Mouse (Mus musculus): ENCODE results near the gene Zfp771. TPM values are rescaled to one million over a fixed set of nuclear protein-coding genes. Genes with fewer than 3 reads are reported as not detected.

The Zfp771 gene
- total RNA-seq, 2 experiments from 2014 or later, result 55.3 to 55.5 TPM

GRCm38 (mm10) chr7:127273925-127274789, 30.1 kb downstream of the Zfp771 start, which contains the start of gene Sephs2:
Gene Sephs2 (minus strand): TSS chr7:127274055.
- peak; percentile 96 to 98 for DNase-seq (ENCODE audit: low spot score in 2 of 2)
- intact Hi-C loops (cut with DNase I), result no loop called here

GRCm38 (mm10) chr7:127276519-127276961, 32.5 kb downstream of the Zfp771 start:
- DNase-seq (ENCODE audit: low spot score in 2 of 2), result no peak
- intact Hi-C loops (cut with DNase I), result no loop called here

- intact Hi-C loops (cut with DNase I), result no loop called here
Measured at GRCm38 (mm10) chr7:127278311-127278710, 34.2 kb downstream of the Zfp771 start.

GRCm38 (mm10) chr7:127280092-127280491, 36.0 kb downstream of the Zfp771 start:
- DNase-seq (ENCODE audit: low spot score in 2 of 2), result no peak
- intact Hi-C loops (cut with DNase I), result no loop called here

More at GRCm38 (mm10) chr7:127278311-127278710, 34.2 kb downstream of the Zfp771 start:
- no peak for DNase-seq (ENCODE audit: low spot score in 2 of 2)

- intact Hi-C loops (cut with DNase I), result no loop called here
- DNase-seq (ENCODE audit: low spot score in 2 of 2), result no peak
Measured at GRCm38 (mm10) chr7:127281114-127281513, 37.0 kb downstream of the Zfp771 start.

- intact Hi-C loops (cut with DNase I), result no loop called here
- no peak for DNase-seq (ENCODE audit: low spot score in 2 of 2)
Measured at GRCm38 (mm10) chr7:127282190-127282589, 38.1 kb downstream of the Zfp771 start.

GRCm38 (mm10) chr7:127285154-127285553, 41.1 kb downstream of the Zfp771 start:
- DNase-seq (ENCODE audit: low spot score in 2 of 2), result no peak
- intact Hi-C loops (cut with DNase I), result no loop called here

- DNase-seq (ENCODE audit: low spot score in 2 of 2), result no peak
- intact Hi-C loops (cut with DNase I), result no loop called here
Measured at GRCm38 (mm10) chr7:127287940-127288339, 43.9 kb downstream of the Zfp771 start.

GRCm38 (mm10) chr7:127289306-127289705, 45.2 kb downstream of the Zfp771 start:
- intact Hi-C loops (cut with DNase I), result no loop called here
- DNase-seq (ENCODE audit: low spot score in 2 of 2), result no peak

GRCm38 (mm10) chr7:127290142-127290541, 46.1 kb downstream of the Zfp771 start:
- no peak for DNase-seq (ENCODE audit: low spot score in 2 of 2)
- intact Hi-C loops (cut with DNase I), result loop anchor here (10.0 kb wide), 1 partner anchor 135 kb away; no protein-coding TSS in a partner anchor

GRCm38 (mm10) chr7:127296098-127296497, 52.0 kb downstream of the Zfp771 start, which contains the start of gene Itgal:
Gene Itgal (plus strand): TSS chr7:127296260.
- intact Hi-C loops (cut with DNase I), result loop anchor here (10.0 kb wide), 1 partner anchor 141 kb away; no protein-coding TSS in a partner anchor
- no peak for DNase-seq (ENCODE audit: low spot score in 2 of 2)

GRCm38 (mm10) chr7:127296786-127297555, 52.9 kb downstream of the Zfp771 start:
- intact Hi-C loops (cut with DNase I), result loop anchor here (10.0 kb wide), 1 partner anchor 142 kb away; no protein-coding TSS in a partner anchor
- no peak for DNase-seq (ENCODE audit: low spot score in 2 of 2)

- intact Hi-C loops (cut with DNase I), result loop anchor here (10.0 kb wide), 1 partner anchor 143 kb away; no protein-coding TSS in a partner anchor
- no peak for DNase-seq (ENCODE audit: low spot score in 2 of 2)
Measured at GRCm38 (mm10) chr7:127297586-127298193, 53.6 kb downstream of the Zfp771 start.

Other genes starting within 250 kb of the Zfp771 start
- gene Mvp, start 229.7 kb upstream of the Zfp771 start, total RNA-seq (2021), result 1 to 10 TPM; 5.2 to 6.7 TPM
- 1 to 10 TPM in 1 of 2 experiments, under 1 TPM in 1; 0.66 to 2.3 TPM for gene Pagr1b, start 227.8 kb upstream of the Zfp771 start, total RNA-seq (2021)
- 10 to 100 TPM; 22.5 to 23.9 TPM for gene Pagr1a, start 226.9 kb upstream of the Zfp771 start, total RNA-seq (2021)
- gene Gm42742, start 223.2 kb upstream of the Zfp771 start, total RNA-seq (2021), result 10 to 100 TPM; 39.2 to 43.8 TPM
- gene Prrt2, start 223.1 kb upstream of the Zfp771 start, total RNA-seq (2021), result 100 to 1,000 TPM; 191 to 195 TPM
- gene Maz, start 217.2 kb upstream of the Zfp771 start, total RNA-seq (2021), result 100 to 1,000 TPM; 241 to 243 TPM
- gene Kif22, start 201.8 kb upstream of the Zfp771 start, total RNA-seq (2021), result 1 to 10 TPM; 5.0 to 5.7 TPM
- not detected for gene Zg16, start 156.9 kb upstream of the Zfp771 start, total RNA-seq (2021)
- gene AI467606, start 152.9 kb upstream of the Zfp771 start, total RNA-seq (2021), result 1 to 10 TPM; 1.2 to 1.4 TPM
- gene Qprt, start 122.0 kb upstream of the Zfp771 start, total RNA-seq (2021), result under 1 TPM in 1 of 2 experiments, not detected in 1; 0.55 TPM
- under 1 TPM; 0.09 to 0.14 TPM for gene Spn, start 106.5 kb upstream of the Zfp771 start, total RNA-seq (2021)
- gene Cd2bp2, start 48.2 kb upstream of the Zfp771 start, total RNA-seq (2021), result 10 to 100 TPM; 81.7 to 84.1 TPM
- 10 to 100 TPM; 90.2 to 97.5 TPM for gene Tbc1d10b, start 35.8 kb upstream of the Zfp771 start, total RNA-seq (2021)
- gene Mylpf, start 35.4 kb upstream of the Zfp771 start, total RNA-seq (2021), result 1 to 10 TPM; 2.8 to 3.3 TPM
- gene Zfp553, start 11.2 kb upstream of the Zfp771 start, total RNA-seq (2021), result 10 to 100 TPM; 16.9 to 18.6 TPM
- gene Sept1, start 11.1 kb upstream of the Zfp771 start, total RNA-seq (2021), result 1 to 10 TPM; 3.4 to 3.6 TPM
- 10 to 100 TPM; 30.6 to 31.0 TPM for gene Dctpp1, start 16.4 kb downstream of the Zfp771 start, total RNA-seq (2021)
- 10 to 100 TPM; 40.5 to 41.3 TPM for gene Sephs2, start 29.8 kb downstream of the Zfp771 start, total RNA-seq (2021)
- gene Itgal, start 52.0 kb downstream of the Zfp771 start, total RNA-seq (2021), result under 1 TPM; 0.34 to 0.94 TPM
- 10 to 100 TPM; 11.7 TPM for gene Zfp768, start 101.3 kb downstream of the Zfp771 start, total RNA-seq (2021)
- 1 to 10 TPM; 5.4 to 6.7 TPM for gene Zfp747, start 131.8 kb downstream of the Zfp771 start, total RNA-seq (2021)
- 1 to 10 TPM; 2.8 to 4.0 TPM for gene 9130019O22Rik, start 142.9 kb downstream of the Zfp771 start, total RNA-seq (2021)
- 1 to 10 TPM; 6.6 to 7.9 TPM for gene E430018J23Rik, start 149.4 kb downstream of the Zfp771 start, total RNA-seq (2021)
- 1 to 10 TPM; 4.5 TPM for gene Zfp764, start 162.5 kb downstream of the Zfp771 start, total RNA-seq (2021)
- 10 to 100 TPM; 13.0 to 16.8 TPM for gene Zfp688, start 177.8 kb downstream of the Zfp771 start, total RNA-seq (2021)
- gene Zfp689, start 204.9 kb downstream of the Zfp771 start, total RNA-seq (2021), result 1 to 10 TPM; 5.8 to 8.2 TPM
- 10 to 100 TPM; 27.1 to 32.2 TPM for gene Prr14, start 215.3 kb downstream of the Zfp771 start, total RNA-seq (2021)
- 10 to 100 TPM; 56.2 to 56.9 TPM for gene Fbrs, start 234.9 kb downstream of the Zfp771 start, total RNA-seq (2021)